Mouse (Mus musculus) layer of hippocampus, postnatal 25 days (tissue): ENCODE measurements around the gene Sorcs2. TPM values are rescaled to one million over a fixed set of nuclear protein-coding genes. Genes with fewer than 3 reads are reported as not detected.
A peak's percentile ranks its signal among the peaks of the same experiment; 100 is the strongest.

Source experiments
- DNase-seq, 2 experiments: peaks; one replicate each; pipeline ENCODE4 v3.0.0; 2022; ENCODE audit warnings: mixed read lengths in 2 of 2, low spot score in 1 of 2; ENCODE audit errors: extremely low spot score in 1 of 2
- total RNA-seq, 2 experiments: library from RNA; stranded (reverse); gene quantifications; 2 replicates each; pipeline ENCODE4 v1.2.3; 2021

Sorcs2 gene
- total RNA-seq, 2 experiments from 2014 or later = 52.4 to 53.8 TPM

GRCm38 (mm10) chr5:36367181-36367610 is 30.7 kb downstream of the Sorcs2 start:
- no peak for DNase-seq

GRCm38 (mm10) chr5:36361749-36362148 is 36.2 kb downstream of the Sorcs2 start:
- DNase-seq = no peak

- DNase-seq = no peak
Observed at GRCm38 (mm10) chr5:36360343-36360742, 37.6 kb downstream of the Sorcs2 start.

GRCm38 (mm10) chr5:36359535-36360243 is 38.2 kb downstream of the Sorcs2 start:
- DNase-seq = no peak

- no peak for DNase-seq
Observed at GRCm38 (mm10) chr5:36358161-36358560, 39.8 kb downstream of the Sorcs2 start.

GRCm38 (mm10) chr5:36356659-36357058 is 41.3 kb downstream of the Sorcs2 start:
- DNase-seq = no peak

- DNase-seq = no peak
Observed at GRCm38 (mm10) chr5:36355683-36356082, 42.3 kb downstream of the Sorcs2 start.

GRCm38 (mm10) chr5:36353679-36354078 is 44.3 kb downstream of the Sorcs2 start:
- no peak for DNase-seq

- no peak for DNase-seq
Observed at GRCm38 (mm10) chr5:36353194-36353593, 44.7 kb downstream of the Sorcs2 start.

GRCm38 (mm10) chr5:36346698-36347097 is 51.2 kb downstream of the Sorcs2 start:
- DNase-seq = no peak

GRCm38 (mm10) chr5:36339283-36339682 is 58.7 kb downstream of the Sorcs2 start:
- no peak for DNase-seq

GRCm38 (mm10) chr5:36336252-36336651 is 61.7 kb downstream of the Sorcs2 start:
- DNase-seq = peak in 1 of 2 experiments; percentile 26

GRCm38 (mm10) chr5:36335661-36336060 is 62.3 kb downstream of the Sorcs2 start:
- no peak for DNase-seq

GRCm38 (mm10) chr5:36334227-36334626 is 63.7 kb downstream of the Sorcs2 start:
- DNase-seq = no peak

- peak in 1 of 2 experiments; percentile 54 for DNase-seq
Observed at GRCm38 (mm10) chr5:36330472-36331155, 67.3 kb downstream of the Sorcs2 start.

- no peak for DNase-seq
Observed at GRCm38 (mm10) chr5:36326057-36327010, 71.6 kb downstream of the Sorcs2 start.

- peak; percentile 44 to 59 for DNase-seq
Observed at GRCm38 (mm10) chr5:36324140-36324572, 73.8 kb downstream of the Sorcs2 start.

GRCm38 (mm10) chr5:36323526-36323925 is 74.4 kb downstream of the Sorcs2 start:
- peak; percentile 69 to 83 for DNase-seq

- DNase-seq = no peak
Observed at GRCm38 (mm10) chr5:36321581-36321980, 76.4 kb downstream of the Sorcs2 start.

- DNase-seq = no peak
Observed at GRCm38 (mm10) chr5:36320667-36321066, 77.3 kb downstream of the Sorcs2 start.
